Mouse (Mus musculus): ENCODE measurements at regions not wholly inside any gene's neighbourhood (a gene's known extent, or its start where the extent isn't known, plus 50 kb on each side); places are given as distances from the start of the nearest gene placed in this dataset.

- Histone ChIP-seq H3K27ac (replicated peaks) (no peak overlapping the region), H3K36me3 (no peaks in the 10 kb centered on the region), H3K27me3 (replicated peaks) (no peaks in the 10 kb centered on the region), H3K4me3 (no peak overlapping the region), H3K9me3 (peaks cover 17% of the 10 kb centered on the region), H3K9ac (no peak overlapping the region), H3K4me1 (no peaks in the 10 kb centered on the region), H3K4me2 (no peak overlapping the region)
- WGBS: 59% methylated on average over 6 of the region's 6 CpGs
- ATAC-seq (ENCODE audit: extremely low read depth, insufficient number of reproducible peaks, low FRiP score, low TSS enrichment): no peak
Observed at GRCm38 (mm10) chr5:125843259-125843658, 311.7 kb downstream of the Tmem132b start.

- no peaks in the 10 kb centered on the region for H3K36me3 ChIP-seq
- no peak overlapping the region for H3K4me2 ChIP-seq
- ATAC-seq (ENCODE audit: extremely low read depth, insufficient number of reproducible peaks, low FRiP score, low TSS enrichment): no peak
- peaks cover 43% of the 10 kb centered on the region for H3K9me3 ChIP-seq
- H3K9ac ChIP-seq: no peak overlapping the region
- no peak overlapping the region for H3K4me3 ChIP-seq
- H3K27me3 ChIP-seq (replicated peaks): no peaks in the 10 kb centered on the region
- H3K4me1 ChIP-seq: no peaks in the 10 kb centered on the region
- H3K27ac ChIP-seq (replicated peaks): no peak overlapping the region
- 74% methylated on average over 7 of the region's 7 CpGs for WGBS
Observed at GRCm38 (mm10) chr5:125849722-125850121, 318.1 kb downstream of the Tmem132b start.

- ATAC-seq (ENCODE audit: extremely low read depth, insufficient number of reproducible peaks, low FRiP score, low TSS enrichment): no peak
- WGBS: 63% methylated on average over 9 of the region's 9 CpGs
- Histone ChIP-seq H3K4me2 (no peak overlapping the region), H3K9me3 (peaks cover 15% of the 10 kb centered on the region), H3K27me3 (replicated peaks) (no peaks in the 10 kb centered on the region), H3K9ac (no peak overlapping the region), H3K4me3 (no peak overlapping the region), H3K27ac (replicated peaks) (no peak overlapping the region), H3K4me1 (no peaks in the 10 kb centered on the region), H3K36me3 (no peaks in the 10 kb centered on the region)
Observed at GRCm38 (mm10) chr5:125876296-125876695, 344.7 kb downstream of the Tmem132b start.

GRCm38 (mm10) chr5:125888840-125889239 is 357.3 kb downstream of the Tmem132b start:
- 62% methylated on average over 2 of the region's 2 CpGs for WGBS
- Histone ChIP-seq H3K27ac (replicated peaks) (no peak overlapping the region), H3K27me3 (replicated peaks) (no peaks in the 10 kb centered on the region), H3K4me3 (no peak overlapping the region), H3K9me3 (peaks cover 17% of the 10 kb centered on the region), H3K9ac (no peak overlapping the region), H3K36me3 (no peaks in the 10 kb centered on the region), H3K4me2 (no peak overlapping the region), H3K4me1 (no peaks in the 10 kb centered on the region)
- ATAC-seq (ENCODE audit: extremely low read depth, insufficient number of reproducible peaks, low FRiP score, low TSS enrichment): no peak

GRCm38 (mm10) chr5:125893864-125894263 is 362.3 kb downstream of the Tmem132b start:
- no peak overlapping the region for H3K27ac ChIP-seq (replicated peaks)
- H3K4me3 ChIP-seq: no peak overlapping the region
- no peak overlapping the region for H3K9ac ChIP-seq
- H3K27me3 ChIP-seq (replicated peaks): no peaks in the 10 kb centered on the region
- H3K9me3 ChIP-seq: peaks cover 15% of the 10 kb centered on the region
- 73% methylated on average over 6 of the region's 6 CpGs for WGBS
- H3K4me1 ChIP-seq: no peaks in the 10 kb centered on the region
- no peak for ATAC-seq (ENCODE audit: extremely low read depth, insufficient number of reproducible peaks, low FRiP score, low TSS enrichment)
- no peaks in the 10 kb centered on the region for H3K36me3 ChIP-seq
- no peak overlapping the region for H3K4me2 ChIP-seq

- ATAC-seq (ENCODE audit: extremely low read depth, insufficient number of reproducible peaks, low FRiP score, low TSS enrichment): no peak
- no peak overlapping the region for H3K4me3 ChIP-seq
Observed at GRCm38 (mm10) chr5:125902038-125902437, 370.5 kb downstream of the Tmem132b start.

GRCm38 (mm10) chr5:125904426-125904825 is 372.9 kb downstream of the Tmem132b start:
- Histone ChIP-seq H3K4me3 (no peak overlapping the region), H3K9me3 (peaks cover 7% of the 10 kb centered on the region; the same call in 1 of the 2 replicates), H3K4me2 (no peak overlapping the region), H3K9ac (no peak overlapping the region), H3K27ac (replicated peaks) (no peak overlapping the region), H3K36me3 (no peaks in the 10 kb centered on the region), H3K4me1 (no peaks in the 10 kb centered on the region), H3K27me3 (replicated peaks) (no peaks in the 10 kb centered on the region)
- ATAC-seq (ENCODE audit: extremely low read depth, insufficient number of reproducible peaks, low FRiP score, low TSS enrichment): no peak
- WGBS: 70% methylated on average over 5 of the region's 5 CpGs

More at GRCm38 (mm10) chr5:125902038-125902437, 370.5 kb downstream of the Tmem132b start:
- Histone ChIP-seq H3K27ac (replicated peaks) (no peak overlapping the region), H3K27me3 (replicated peaks) (no peaks in the 10 kb centered on the region), H3K9me3 (no peaks in the 10 kb centered on the region; the same call in 1 of the 2 replicates), H3K9ac (no peak overlapping the region), H3K4me1 (no peaks in the 10 kb centered on the region), H3K36me3 (no peaks in the 10 kb centered on the region), H3K4me2 (no peak overlapping the region)
- 74% methylated on average over 4 of the region's 4 CpGs for WGBS

- Histone ChIP-seq H3K9ac (no peak overlapping the region), H3K4me1 (no peaks in the 10 kb centered on the region), H3K27me3 (replicated peaks) (no peaks in the 10 kb centered on the region), H3K36me3 (no peaks in the 10 kb centered on the region), H3K4me3 (no peak overlapping the region), H3K9me3 (peaks cover 11% of the 10 kb centered on the region; the same call in 1 of the 2 replicates), H3K4me2 (no peak overlapping the region), H3K27ac (replicated peaks) (no peak overlapping the region)
- no peak for ATAC-seq (ENCODE audit: extremely low read depth, insufficient number of reproducible peaks, low FRiP score, low TSS enrichment)
- WGBS: 64% methylated on average over 4 of the region's 4 CpGs
Observed at GRCm38 (mm10) chr5:125907332-125907731, 375.8 kb downstream of the Tmem132b start.

- H3K9me3 ChIP-seq: peaks cover 11% of the 10 kb centered on the region; the same call in 1 of the 2 replicates
- H3K4me1 ChIP-seq: no peaks in the 10 kb centered on the region
- WGBS: 83% methylated on average over 5 of the region's 5 CpGs
- H3K4me2 ChIP-seq: no peak overlapping the region
- H3K4me3 ChIP-seq: no peak overlapping the region
- H3K9ac ChIP-seq: no peak overlapping the region
- ATAC-seq (ENCODE audit: extremely low read depth, insufficient number of reproducible peaks, low FRiP score, low TSS enrichment): no peak
- no peak overlapping the region for H3K27ac ChIP-seq (replicated peaks)
- no peaks in the 10 kb centered on the region for H3K36me3 ChIP-seq
- H3K27me3 ChIP-seq (replicated peaks): no peaks in the 10 kb centered on the region
Observed at GRCm38 (mm10) chr5:125907909-125908308, 376.3 kb downstream of the Tmem132b start.

- 68% methylated on average over 4 of the region's 4 CpGs for WGBS
Observed at GRCm38 (mm10) chr5:125915857-125916256, 384.3 kb downstream of the Tmem132b start.

GRCm38 (mm10) chr5:125920965-125921364 is 389.4 kb downstream of the Tmem132b start:
- 0 out of 2 replicates have a peak, but pooled peaks cover 9% of the 10 kb centered on the region for H3K9me3 ChIP-seq
- no peaks in the 10 kb centered on the region for H3K27me3 ChIP-seq (replicated peaks)
- ATAC-seq (ENCODE audit: extremely low read depth, insufficient number of reproducible peaks, low FRiP score, low TSS enrichment): no peak
- H3K4me3 ChIP-seq: no peak overlapping the region
- H3K4me1 ChIP-seq: no peaks in the 10 kb centered on the region
- WGBS: 30% methylated on average over 11 of the region's 11 CpGs
- no peak overlapping the region for H3K4me2 ChIP-seq
- no peaks in the 10 kb centered on the region for H3K36me3 ChIP-seq
- no peak overlapping the region for H3K9ac ChIP-seq
- no peak overlapping the region for H3K27ac ChIP-seq (replicated peaks)

More at GRCm38 (mm10) chr5:125915857-125916256, 384.3 kb downstream of the Tmem132b start:
- no peaks in the 10 kb centered on the region for H3K27me3 ChIP-seq (replicated peaks)
- H3K4me3 ChIP-seq: no peak overlapping the region
- H3K9ac ChIP-seq: no peak overlapping the region
- no peak overlapping the region for H3K4me2 ChIP-seq
- no peaks in the 10 kb centered on the region for H3K4me1 ChIP-seq
- H3K9me3 ChIP-seq: peaks cover 13% of the 10 kb centered on the region
- H3K36me3 ChIP-seq: no peaks in the 10 kb centered on the region
- ATAC-seq (ENCODE audit: extremely low read depth, insufficient number of reproducible peaks, low FRiP score, low TSS enrichment): no peak
- no peak overlapping the region for H3K27ac ChIP-seq (replicated peaks)

- Histone ChIP-seq H3K4me1 (no peaks in the 10 kb centered on the region), H3K27ac (replicated peaks) (no peak overlapping the region), H3K9ac (no peak overlapping the region), H3K9me3 (no peaks in the 10 kb centered on the region), H3K36me3 (no peaks in the 10 kb centered on the region), H3K27me3 (replicated peaks) (no peaks in the 10 kb centered on the region), H3K4me2 (no peak overlapping the region), H3K4me3 (no peak overlapping the region)
- 61% methylated on average over 7 of the region's 7 CpGs for WGBS
- no peak for ATAC-seq (ENCODE audit: extremely low read depth, insufficient number of reproducible peaks, low FRiP score, low TSS enrichment)
Observed at GRCm38 (mm10) chr5:125925856-125926497, 394.4 kb downstream of the Tmem132b start.
